27 mouse cellular contexts compared by ENCODE assay signal in the genomic region with DNA sequence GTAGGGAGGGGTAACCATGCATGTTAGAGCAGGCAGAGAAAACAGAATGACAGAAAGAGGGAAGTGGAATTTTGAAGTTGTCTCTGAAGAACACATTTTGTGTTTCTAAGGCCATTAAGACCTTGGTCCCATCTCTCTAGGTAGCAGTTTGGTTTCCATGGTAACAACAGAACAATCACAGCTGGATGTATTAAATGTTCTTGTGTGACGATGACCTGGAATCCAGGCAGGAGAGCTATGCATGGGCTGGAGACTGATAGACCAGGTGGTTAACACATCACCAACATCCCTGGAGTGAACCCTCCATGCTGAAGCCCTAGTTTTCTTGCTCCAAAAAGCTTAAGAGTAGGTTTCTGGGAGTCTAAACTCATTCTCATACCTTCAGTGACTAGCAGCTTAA.
DNase-seq lines count a peak whose midpoint lies in the region; ATAC-seq and TF ChIP-seq lines count a peak whose summit lies in the region.
"Had no signal": no experiment of that assay in that cellular context is flagged by ENCODE, and none has a peak within 500 bp of the region (broad histone marks: within the 10 kb centered on the region; RNA-seq: fewer than 3 reads in every experiment).

No protein-coding gene starts in this region.

- H3K27ac ChIP-seq in embryonic facial prominence, embryonic 14.5 days (replicated peaks; ENCODE audit: low read depth, low read length), result no peak overlapping the region
- no peak overlapping the region for H3K27ac ChIP-seq in embryonic facial prominence, embryonic 10.5 days (replicated peaks)
- no peak overlapping the region; the same call in 1 of the 2 replicates for H3K27ac ChIP-seq in hindbrain, postnatal 0 days
- no peak overlapping the region for H3K27ac ChIP-seq in hindbrain, embryonic 11.5 days (ENCODE audit: low read depth, low read length)
- H3K27ac ChIP-seq in intestine, embryonic 16.5 days (ENCODE audit: low read length), result no peak overlapping the region
- H3K27ac ChIP-seq: embryonic facial prominence, embryonic 15.5 days; forebrain, embryonic 12.5 days; heart, embryonic 10.5 days; heart, embryonic 15.5 days; limb, embryonic 12.5 days; liver, embryonic 12.5 days had no signal

- H3K27me3 ChIP-seq in embryonic facial prominence, embryonic 14.5 days (replicated peaks; ENCODE audit: control insufficient read depth, insufficient read depth, low read length), result no peaks in the 10 kb centered on the region
- H3K27me3 ChIP-seq in embryonic facial prominence, embryonic 10.5 days (replicated peaks; ENCODE audit: low read depth, poor library complexity, severe bottlenecking), result no peaks in the 10 kb centered on the region
- no peaks in the 10 kb centered on the region for H3K27me3 ChIP-seq in hindbrain, postnatal 0 days (ENCODE audit: insufficient read depth, low read length)
- H3K27me3 ChIP-seq in hindbrain, embryonic 11.5 days (ENCODE audit: control insufficient read depth, insufficient read depth, low read length), result no peaks in the 10 kb centered on the region
- H3K27me3 ChIP-seq in intestine, embryonic 16.5 days (replicated peaks; ENCODE audit: control insufficient read depth, insufficient read depth, low read length), result no peaks in the 10 kb centered on the region
- H3K27me3 ChIP-seq: embryonic facial prominence, embryonic 15.5 days; forebrain, embryonic 12.5 days; heart, embryonic 15.5 days; limb, embryonic 12.5 days; liver, embryonic 12.5 days had no signal

- ATAC-seq in embryonic facial prominence, embryonic 14.5 days (ENCODE audit: low read depth), result peak; percentile 30; the same call in 1 of the 2 replicates
- ATAC-seq in hindbrain, postnatal 0 days, result 0 out of 2 replicates have a peak, but pooled peaks have one; percentile 40
- no peak for ATAC-seq in hindbrain, embryonic 11.5 days (ENCODE audit: low FRiP score)
- ATAC-seq in intestine, embryonic 16.5 days, result no peak
- ATAC-seq in megakaryocyte, adult 5-6 weeks (ENCODE audit: poor library complexity, severe bottlenecking), result no peak
- ATAC-seq: liver, embryonic 12.5 days; lung, postnatal 0 days had no signal

- no peaks in the 10 kb centered on the region for H3K9me3 ChIP-seq in embryonic facial prominence, embryonic 14.5 days (ENCODE audit: control insufficient read depth, low read length)
- no peaks in the 10 kb centered on the region for H3K9me3 ChIP-seq in embryonic facial prominence, embryonic 10.5 days
- H3K9me3 ChIP-seq in hindbrain, postnatal 0 days (ENCODE audit: low read length), result no peaks in the 10 kb centered on the region
- H3K9me3 ChIP-seq in hindbrain, embryonic 11.5 days (ENCODE audit: control insufficient read depth, low read length), result no peaks in the 10 kb centered on the region
- no peaks in the 10 kb centered on the region for H3K9me3 ChIP-seq in intestine, embryonic 16.5 days (ENCODE audit: control insufficient read depth, low read length)
- H3K9me3 ChIP-seq: embryonic facial prominence, embryonic 15.5 days; forebrain, embryonic 12.5 days; heart, embryonic 10.5 days; heart, embryonic 15.5 days; limb, embryonic 12.5 days; liver, embryonic 12.5 days had no signal

- H3K4me3 ChIP-seq in embryonic facial prominence, embryonic 14.5 days (ENCODE audit: low read depth, low read length), result no peak overlapping the region
- no peak overlapping the region for H3K4me3 ChIP-seq in embryonic facial prominence, embryonic 10.5 days
- H3K4me3 ChIP-seq in hindbrain, postnatal 0 days (ENCODE audit: low read length), result no peak overlapping the region
- H3K4me3 ChIP-seq in hindbrain, embryonic 11.5 days (ENCODE audit: low read depth, low read length), result no peak overlapping the region
- H3K4me3 ChIP-seq in intestine, embryonic 16.5 days (ENCODE audit: low read length), result no peak overlapping the region
- H3K4me3 ChIP-seq: embryonic facial prominence, embryonic 15.5 days; forebrain, embryonic 12.5 days; heart, embryonic 10.5 days; heart, embryonic 15.5 days; limb, embryonic 12.5 days; liver, embryonic 12.5 days had no signal

- no peak for DNase-seq in embryonic facial prominence, embryonic 14.5 days (ENCODE audit: low spot score)
- DNase-seq in embryonic facial prominence, embryonic 10.5 days (ENCODE audit: low spot score), result no peak
- peak; percentile 48 for DNase-seq in hindbrain, postnatal 0 days (ENCODE audit: low spot score)
- no peak for DNase-seq in hindbrain, embryonic 11.5 days (ENCODE audit: low spot score)
- DNase-seq in retina, postnatal 1 day, result peak; percentile 3
- DNase-seq in retina, embryonic 14.5 days (ENCODE audit: low spot score), result no peak
- DNase-seq: adrenal gland, postnatal 14 days; cerebellum, adult 18-20 months; cerebellum, postnatal 10 days; gastrocnemius, postnatal 25 days; heart, adult 11 months; kidney, adult 11 months; kidney, postnatal 25 days; lung, adult 18-20 months; lung, postnatal 4 days; thymus, adult 2 months; thymus, postnatal 36 days had no signal

- H3K4me1 ChIP-seq in embryonic facial prominence, embryonic 14.5 days (ENCODE audit: control insufficient read depth, insufficient read depth, low read length), result no peaks in the 10 kb centered on the region
- H3K4me1 ChIP-seq in embryonic facial prominence, embryonic 10.5 days, result no peaks in the 10 kb centered on the region
- H3K4me1 ChIP-seq in hindbrain, postnatal 0 days (ENCODE audit: insufficient read depth, low read length), result 0 out of 2 replicates have a peak, but pooled peaks cover 4% of the 10 kb centered on the region
- no peaks in the 10 kb centered on the region for H3K4me1 ChIP-seq in hindbrain, embryonic 11.5 days (replicated peaks; ENCODE audit: control insufficient read depth, insufficient read depth, low read length)
- no peaks in the 10 kb centered on the region for H3K4me1 ChIP-seq in intestine, embryonic 16.5 days (ENCODE audit: control insufficient read depth, insufficient read depth, low read length)
- H3K4me1 ChIP-seq: embryonic facial prominence, embryonic 15.5 days; forebrain, embryonic 12.5 days; heart, embryonic 10.5 days; heart, embryonic 15.5 days; liver, embryonic 12.5 days had no signal

- no peak overlapping the region for H3K4me2 ChIP-seq in embryonic facial prominence, embryonic 14.5 days (ENCODE audit: low read depth, low read length)
- H3K4me2 ChIP-seq in hindbrain, postnatal 0 days (ENCODE audit: low read depth, low read length), result no peak overlapping the region
- H3K4me2 ChIP-seq in hindbrain, embryonic 11.5 days (replicated peaks; ENCODE audit: low read depth, low read length), result no peak overlapping the region
- no peak overlapping the region for H3K4me2 ChIP-seq in intestine, embryonic 16.5 days (ENCODE audit: low read depth, low read length)
- H3K4me2 ChIP-seq: embryonic facial prominence, embryonic 15.5 days; forebrain, embryonic 12.5 days; heart, embryonic 15.5 days; limb, embryonic 12.5 days; liver, embryonic 12.5 days had no signal

- 33% methylated on average over 1 of the region's 1 CpGs for WGBS in embryonic facial prominence, embryonic 14.5 days
- WGBS in embryonic facial prominence, embryonic 10.5 days, result 67% methylated on average over 1 of the region's 1 CpGs
- WGBS in hindbrain, postnatal 0 days, result 35% methylated on average over 1 of the region's 1 CpGs
- 78% methylated on average over 1 of the region's 1 CpGs for WGBS in hindbrain, embryonic 11.5 days
- WGBS in intestine, embryonic 16.5 days, result 74% methylated on average over 1 of the region's 1 CpGs

- TF ChIP-seq CTCF in hindbrain, postnatal 0 days (IDR thresholded peaks at IDR 0.05; ENCODE audit: low read depth), result no peak

- no peak overlapping the region for H3K9ac ChIP-seq in embryonic facial prominence, embryonic 14.5 days (ENCODE audit: low read depth, low read length)
- H3K9ac ChIP-seq in hindbrain, postnatal 0 days (replicated peaks; ENCODE audit: low read length), result no peak overlapping the region
- H3K9ac ChIP-seq in hindbrain, embryonic 11.5 days (ENCODE audit: low read depth, low read length), result no peak overlapping the region
- H3K9ac ChIP-seq in intestine, embryonic 16.5 days (ENCODE audit: low read depth, low read length), result no peak overlapping the region
- H3K9ac ChIP-seq: embryonic facial prominence, embryonic 15.5 days; forebrain, embryonic 12.5 days; heart, embryonic 15.5 days; limb, embryonic 12.5 days; liver, embryonic 12.5 days had no signal

- H3K36me3 ChIP-seq in embryonic facial prominence, embryonic 14.5 days (ENCODE audit: control insufficient read depth, insufficient read depth, low read length), result no peaks in the 10 kb centered on the region
- H3K36me3 ChIP-seq in embryonic facial prominence, embryonic 10.5 days (replicated peaks), result no peaks in the 10 kb centered on the region
- H3K36me3 ChIP-seq in hindbrain, postnatal 0 days (ENCODE audit: insufficient read depth, low read length), result no peaks in the 10 kb centered on the region
- no peaks in the 10 kb centered on the region for H3K36me3 ChIP-seq in hindbrain, embryonic 11.5 days (ENCODE audit: control insufficient read depth, insufficient read depth, low read length)
- H3K36me3 ChIP-seq in intestine, embryonic 16.5 days (ENCODE audit: control insufficient read depth, insufficient read depth, low read length), result no peaks in the 10 kb centered on the region
- H3K36me3 ChIP-seq: embryonic facial prominence, embryonic 15.5 days; forebrain, embryonic 12.5 days; G1E; heart, embryonic 10.5 days; heart, embryonic 15.5 days; limb, embryonic 12.5 days; liver, embryonic 12.5 days had no signal

Comparison
In these comparisons a context has a peak if more than half of its experiments do, and no peak if none do; other contexts are left out.
1. ATAC-seq: peak in embryonic facial prominence, embryonic 14.5 days (single experiment) and hindbrain, postnatal 0 days (single experiment); none in hindbrain, embryonic 11.5 days (single experiment), intestine, embryonic 16.5 days (single experiment) and megakaryocyte, adult 5-6 weeks (single experiment).
2. DNase-seq: peak in hindbrain, postnatal 0 days (single experiment) and retina, postnatal 1 day (single experiment); none in embryonic facial prominence, embryonic 14.5 days (single experiment), embryonic facial prominence, embryonic 10.5 days (single experiment), hindbrain, embryonic 11.5 days (single experiment) and retina, embryonic 14.5 days (single experiment).